Mouse (Mus musculus) lung, postnatal 0 days (tissue): ENCODE measurements around the gene Rhbdd1.

Source experiments
- CTCF ChIP-seq: IDR thresholded peaks from 2 replicates; pipeline ENCODE4 v1.5.1; 2016; ENCODE audit warnings: antibody characterized with exemption, mild to moderate bottlenecking
- EP300 ChIP-seq: IDR thresholded peaks from 2 replicates; pipeline ENCODE4 v1.6.1; 2016; ENCODE audit warnings: antibody characterized with exemption, mild to moderate bottlenecking, control low read depth

- no peak for TF ChIP-seq CTCF
- no peak for TF ChIP-seq EP300
Measured at GRCm38 (mm10) chr1:82284403-82284802, 31.8 kb upstream of the Rhbdd1 start.
